In genomic region chr15:78588900-78589299, GRCm38 (mm10) we compare ENCODE assay signal across 15 mouse cellular contexts. TPM values are rescaled to one million over a fixed set of nuclear protein-coding genes. Genes with fewer than 3 reads are reported as not detected.
A peak's percentile ranks its signal among the peaks of the same experiment; 100 is the strongest.
DNase-seq lines count a peak whose midpoint lies in the region; ATAC-seq and TF ChIP-seq lines count a peak whose summit lies in the region.
"Had no signal": no experiment of that assay in that cellular context is flagged by ENCODE, and none has a peak within 500 bp of the region (broad histone marks: within the 10 kb centered on the region; RNA-seq: fewer than 3 reads in every experiment).

No protein-coding gene starts in this region.

- 39% methylated on average over 4 of the region's 4 CpGs for WGBS in liver, embryonic 14.5 days (ENCODE audit: insufficient replicate concordance)
- 51% methylated on average over 4 of the region's 4 CpGs for WGBS in liver, embryonic 12.5 days (ENCODE audit: insufficient replicate concordance)
- WGBS in hindbrain, embryonic 10.5 days, result 88% methylated on average over 4 of the region's 4 CpGs

- ATAC-seq in liver, embryonic 14.5 days (ENCODE audit: insufficient read depth), result peak; percentile 27; the same call in 1 of the 2 replicates
- ATAC-seq in liver, embryonic 12.5 days, result no peak

- no peaks in the 10 kb centered on the region for H3K9me3 ChIP-seq in liver, embryonic 14.5 days (ENCODE audit: control insufficient read depth, low read length)
- no peaks in the 10 kb centered on the region for H3K9me3 ChIP-seq in liver, embryonic 12.5 days (replicated peaks)
- H3K9me3 ChIP-seq in hindbrain, embryonic 10.5 days, result peaks cover 7% of the 10 kb centered on the region
- H3K9me3 ChIP-seq: lung, embryonic 15.5 days had no signal

- H3K27ac ChIP-seq in liver, embryonic 14.5 days, result no peak overlapping the region
- no peak overlapping the region for H3K27ac ChIP-seq in liver, embryonic 12.5 days
- no peak overlapping the region for H3K27ac ChIP-seq in hindbrain, embryonic 10.5 days
- H3K27ac ChIP-seq: lung, embryonic 15.5 days had no signal

- no peak for TF ChIP-seq EP300 in liver, embryonic 14.5 days (IDR thresholded peaks at IDR 0.05; ENCODE audit: low read depth)

- TF ChIP-seq CTCF in liver, embryonic 14.5 days (IDR thresholded peaks at IDR 0.05; ENCODE audit: low read depth), result no peak

- no peak for DNase-seq in liver, embryonic 14.5 days (ENCODE audit: low read depth in 3 of 3, low spot score in 3 of 3)
- DNase-seq in brain, adult 2 months (ENCODE audit: low read depth, low spot score), result peak; percentile 43
- peak; percentile 74 for DNase-seq in lung, postnatal 36 days
- DNase-seq in spleen, postnatal 36 days (ENCODE audit: low spot score in 2 of 2), result peak; percentile 87 to 88
- DNase-seq in thymus, postnatal 10 days (ENCODE audit: low spot score in 2 of 2), result no peak
- DNase-seq in hindbrain, embryonic 10.5 days (ENCODE audit: low spot score), result no peak
- DNase-seq: adrenal gland, postnatal 14 days; cerebellum, adult 18-20 months; embryo, embryonic 11 days; kidney, postnatal 25 days; thymus, postnatal 36 days had no signal

- no peaks in the 10 kb centered on the region for H3K27me3 ChIP-seq in liver, embryonic 14.5 days (ENCODE audit: control insufficient read depth, insufficient read depth, low read length)
- no peaks in the 10 kb centered on the region for H3K27me3 ChIP-seq in liver, embryonic 12.5 days (replicated peaks)
- no peaks in the 10 kb centered on the region for H3K27me3 ChIP-seq in hindbrain, embryonic 10.5 days (ENCODE audit: insufficient read depth, poor library complexity, severe bottlenecking)
- H3K27me3 ChIP-seq: lung, embryonic 15.5 days had no signal

- no peak overlapping the region for H3K4me2 ChIP-seq in liver, embryonic 14.5 days (ENCODE audit: low read depth)
- no peak overlapping the region for H3K4me2 ChIP-seq in liver, embryonic 12.5 days
- H3K4me2 ChIP-seq: lung, embryonic 15.5 days had no signal

- H3K9ac ChIP-seq in liver, embryonic 14.5 days (replicated peaks), result no peak overlapping the region
- H3K9ac ChIP-seq in liver, embryonic 12.5 days, result no peak overlapping the region
- H3K9ac ChIP-seq: lung, embryonic 15.5 days had no signal

- H3K4me3 ChIP-seq in liver, embryonic 14.5 days (ENCODE audit: insufficient read depth in 1 of 2, low read depth in 2 of 2, low read length in 2 of 2), result no peak overlapping the region
- no peak overlapping the region for H3K4me3 ChIP-seq in liver, embryonic 12.5 days
- no peak overlapping the region for H3K4me3 ChIP-seq in hindbrain, embryonic 10.5 days
- H3K4me3 ChIP-seq: erythroblast, embryonic 14.5 days; lung, embryonic 15.5 days had no signal

- H3K36me3 ChIP-seq in liver, embryonic 14.5 days (replicated peaks; ENCODE audit: control insufficient read depth, insufficient read depth, low read depth), result no peaks in the 10 kb centered on the region
- no peaks in the 10 kb centered on the region for H3K36me3 ChIP-seq in liver, embryonic 12.5 days
- H3K36me3 ChIP-seq in hindbrain, embryonic 10.5 days, result no peaks in the 10 kb centered on the region
- H3K36me3 ChIP-seq: lung, embryonic 15.5 days had no signal

- peaks cover 0 to 8% of the 10 kb centered on the region in 2 experiments; a peak in 2 of 4 replicates for H3K4me1 ChIP-seq in liver, embryonic 14.5 days (replicated peaks; ENCODE audit: control insufficient read depth in 2 of 2, insufficient read depth in 2 of 2, low read length in 1 of 2)
- H3K4me1 ChIP-seq in liver, embryonic 12.5 days, result peaks cover 19% of the 10 kb centered on the region
- peaks cover 22% of the 10 kb centered on the region for H3K4me1 ChIP-seq in hindbrain, embryonic 10.5 days (replicated peaks)

RNA-seq across cellular contexts. Expression of gene Cyth4, which starts 7.9 kb away (rescaled TPM):
- 6.4 and 7.6 TPM in 2 replicates for polyA plus RNA-seq in liver, embryonic 14.5 days (2012; rRNA removed)
- polyA plus RNA-seq in liver, embryonic 14.5 days (2014; fragmentation: Nextera tagmentation; extraction: Ambion mirVana), result 4.3 and 4.9 TPM in 2 replicates
- polyA plus RNA-seq in liver, embryonic 12.5 days (2016; fragmentation: Nextera tagmentation; extraction: Ambion mirVana), result 15.2 and 15.3 TPM in 2 replicates
- 4.9 and 8.1 TPM in 2 replicates for polyA plus RNA-seq in hindbrain, embryonic 10.5 days (2016; fragmentation: Nextera tagmentation; extraction: Ambion mirVana)

RNA-seq across cellular contexts. Expression of gene Rac2, which starts 16.3 kb away (rescaled TPM):
- polyA plus RNA-seq in liver, embryonic 14.5 days (2012; rRNA removed), result 57.5 and 69.6 TPM in 2 replicates
- 108 and 117 TPM in 2 replicates for polyA plus RNA-seq in liver, embryonic 14.5 days (2014; fragmentation: Nextera tagmentation; extraction: Ambion mirVana)
- 87.7 and 90.9 TPM in 2 replicates for polyA plus RNA-seq in liver, embryonic 12.5 days (2016; fragmentation: Nextera tagmentation; extraction: Ambion mirVana)
- polyA plus RNA-seq in hindbrain, embryonic 10.5 days (2016; fragmentation: Nextera tagmentation; extraction: Ambion mirVana), result 7.8 and 8.1 TPM in 2 replicates

RNA-seq across cellular contexts. Expression of gene Sstr3, which starts 44.4 kb away (rescaled TPM):
- polyA plus RNA-seq in liver, embryonic 14.5 days (2012; rRNA removed), result 0.01 and 0.02 TPM in 2 replicates
- 0.03 TPM in 1 of 2 replicates, not detected in the other for polyA plus RNA-seq in liver, embryonic 14.5 days (2014; fragmentation: Nextera tagmentation; extraction: Ambion mirVana)
- polyA plus RNA-seq in liver, embryonic 12.5 days (2016; fragmentation: Nextera tagmentation; extraction: Ambion mirVana), result 0.02 TPM in 1 of 2 replicates, not detected in the other
- 0.04 and 0.22 TPM in 2 replicates for polyA plus RNA-seq in hindbrain, embryonic 10.5 days (2016; fragmentation: Nextera tagmentation; extraction: Ambion mirVana)
- polyA plus RNA-seq: erythroblast, embryonic 14.5 days; heart, embryonic 14.5 days; lung, embryonic 15.5 days had no signal

RNA-seq across cellular contexts. Expression of gene C1qtnf6, which starts 57.7 kb away (rescaled TPM):
- 4.1 and 4.6 TPM in 2 replicates for polyA plus RNA-seq in liver, embryonic 14.5 days (2012; rRNA removed)
- 4.7 and 5.0 TPM in 2 replicates for polyA plus RNA-seq in liver, embryonic 14.5 days (2014; fragmentation: Nextera tagmentation; extraction: Ambion mirVana)
- 5.2 and 5.6 TPM in 2 replicates for polyA plus RNA-seq in liver, embryonic 12.5 days (2016; fragmentation: Nextera tagmentation; extraction: Ambion mirVana)
- 9.8 and 9.9 TPM in 2 replicates for polyA plus RNA-seq in hindbrain, embryonic 10.5 days (2016; fragmentation: Nextera tagmentation; extraction: Ambion mirVana)
- polyA plus RNA-seq: erythroblast, embryonic 14.5 days had no signal

Comparison
In these comparisons a context has a peak if more than half of its experiments do, and no peak if none do; other contexts are left out.
1. DNase-seq: peak in brain, adult 2 months (single experiment), lung, postnatal 36 days (single experiment) and spleen, postnatal 36 days (2 of 2); none in liver, embryonic 14.5 days (0 of 3), thymus, postnatal 10 days (0 of 2) and hindbrain, embryonic 10.5 days (single experiment).